Mouse (Mus musculus): ENCODE data around the gene Dnm2. TPM values are rescaled to one million over a fixed set of nuclear protein-coding genes. Genes with fewer than 3 reads are reported as not detected.

The Dnm2 gene
- polyA plus RNA-seq, 1 experiment: 86.2 TPM

DNA sequence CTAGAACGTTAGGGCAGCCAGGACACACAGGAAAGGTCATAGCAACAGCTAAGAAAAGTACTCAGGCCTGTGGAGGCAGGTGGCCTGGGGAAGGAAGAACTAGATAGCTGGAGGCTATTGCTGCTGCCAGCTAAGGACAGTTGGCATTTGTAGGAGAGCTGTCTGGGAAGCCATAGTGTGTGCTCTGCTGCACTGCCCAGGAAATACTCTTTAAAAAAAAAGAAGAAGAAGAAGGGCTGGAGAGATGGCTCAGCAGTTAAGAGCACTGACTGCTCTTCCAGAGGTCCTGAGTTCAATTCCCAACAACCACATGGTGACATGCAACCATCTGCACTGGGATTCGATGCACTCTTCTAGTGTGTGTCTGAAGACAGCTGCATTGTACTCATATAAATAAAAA, 28.8 kb downstream of the Dnm2 start:
- Histone ChIP-seq H3K27me3 (ENCODE audit: control insufficient read depth, insufficient read depth, low read length, poor library complexity, severe bottlenecking) (no peaks in the 10 kb centered on the region), H3K36me3 (ENCODE audit: control insufficient read depth, insufficient read depth, low read length, poor library complexity, severe bottlenecking) (no peaks in the 10 kb centered on the region), H3K4me1 (ENCODE audit: control insufficient read depth, insufficient read depth, low read length) (peaks cover 24% of the 10 kb centered on the region), H3K9me3 (replicated peaks; ENCODE audit: control insufficient read depth, insufficient read depth, low read length, poor library complexity, severe bottlenecking) (no peaks in the 10 kb centered on the region), H3K27ac (ENCODE audit: insufficient read depth, low read length) (0 out of 2 replicates have a peak overlapping the region, but pooled peaks have one; percentile 30), H3K4me3 (ENCODE audit: low read depth, low read length) (no peak overlapping the region), H3K9ac (ENCODE audit: low read depth, poor library complexity, severe bottlenecking) (no peak overlapping the region)
- TF ChIP-seq CTCF (IDR thresholded peaks at IDR 0.05; ENCODE audit: low read depth, low read length): no peak

- peak overlapping the region; percentile 90 for H3K27ac ChIP-seq (ENCODE audit: insufficient read depth, low read length)
- peaks cover 26% of the 10 kb centered on the region for H3K4me1 ChIP-seq (ENCODE audit: control insufficient read depth, insufficient read depth, low read length)
- TF ChIP-seq POLR2A (IDR thresholded peaks at IDR 0.05; ENCODE audit: insufficient read depth, low read length) (no peak), CTCF (IDR thresholded peaks at IDR 0.05; ENCODE audit: low read depth, low read length) (no peak), EP300 (IDR thresholded peaks at IDR 0.05; ENCODE audit: insufficient read depth, low read depth, low read length) (no peak)
- H3K4me3 ChIP-seq (ENCODE audit: low read depth, low read length): no peak overlapping the region
- H3K27me3 ChIP-seq (ENCODE audit: control insufficient read depth, insufficient read depth, low read length, poor library complexity, severe bottlenecking): no peaks in the 10 kb centered on the region
- no peak overlapping the region for H3K9ac ChIP-seq (ENCODE audit: low read depth, poor library complexity, severe bottlenecking)
- H3K36me3 ChIP-seq (ENCODE audit: control insufficient read depth, insufficient read depth, low read length, poor library complexity, severe bottlenecking): no peaks in the 10 kb centered on the region
- H3K9me3 ChIP-seq (replicated peaks; ENCODE audit: control insufficient read depth, insufficient read depth, low read length, poor library complexity, severe bottlenecking): no peaks in the 10 kb centered on the region
Observed at GRCm38 (mm10) chr9:21454556-21454955, 29.8 kb downstream of the Dnm2 start.

DNA sequence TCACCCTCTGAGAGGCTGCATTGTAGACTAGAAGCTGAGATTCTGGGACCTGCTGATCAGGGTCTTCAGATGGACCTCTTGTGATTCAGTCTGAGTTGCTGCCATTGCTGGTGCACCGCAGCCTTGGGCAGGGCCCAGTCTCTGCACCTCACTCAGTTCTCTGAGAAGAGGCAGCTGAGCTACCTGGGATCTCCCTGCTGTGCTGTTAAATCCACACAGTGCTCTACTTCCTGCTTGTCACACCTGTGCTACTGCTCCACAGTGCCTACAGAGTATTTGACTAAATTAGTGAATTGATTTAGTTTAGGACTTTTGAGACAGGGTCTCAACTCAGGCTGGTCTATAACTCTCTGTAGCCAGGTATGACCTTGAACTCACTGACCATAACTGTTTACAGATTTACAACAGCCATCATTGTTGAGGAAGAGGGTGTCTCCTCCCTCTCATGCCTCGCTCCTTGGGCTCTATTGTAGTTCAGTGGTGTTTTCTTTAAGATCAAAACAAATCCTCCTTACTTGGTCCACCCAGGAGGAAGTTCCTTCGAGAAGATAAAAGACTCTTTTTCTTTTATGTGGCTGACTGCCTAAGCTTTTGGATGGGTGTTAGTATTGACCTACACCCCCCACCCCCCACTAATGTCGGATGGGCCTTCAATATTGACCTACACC, 30.5 kb downstream of the Dnm2 start:
- TF ChIP-seq EP300 (IDR thresholded peaks at IDR 0.05; ENCODE audit: insufficient read depth, low read depth, low read length): no peak
- TF ChIP-seq POLR2A (IDR thresholded peaks at IDR 0.05; ENCODE audit: insufficient read depth, low read length): no peak
- TF ChIP-seq CTCF (IDR thresholded peaks at IDR 0.05; ENCODE audit: low read depth, low read length): no peak
- H3K4me1 ChIP-seq (ENCODE audit: control insufficient read depth, insufficient read depth, low read length): peaks cover 23% of the 10 kb centered on the region
- H3K9me3 ChIP-seq (replicated peaks; ENCODE audit: control insufficient read depth, insufficient read depth, low read length, poor library complexity, severe bottlenecking): no peaks in the 10 kb centered on the region
- H3K36me3 ChIP-seq (ENCODE audit: control insufficient read depth, insufficient read depth, low read length, poor library complexity, severe bottlenecking): no peaks in the 10 kb centered on the region
- H3K9ac ChIP-seq (ENCODE audit: low read depth, poor library complexity, severe bottlenecking): no peak overlapping the region
- no peak overlapping the region for H3K4me3 ChIP-seq (ENCODE audit: low read depth, low read length)
- peak overlapping the region; percentile 90 for H3K27ac ChIP-seq (ENCODE audit: insufficient read depth, low read length)
- H3K27me3 ChIP-seq (ENCODE audit: control insufficient read depth, insufficient read depth, low read length, poor library complexity, severe bottlenecking): no peaks in the 10 kb centered on the region

DNA sequence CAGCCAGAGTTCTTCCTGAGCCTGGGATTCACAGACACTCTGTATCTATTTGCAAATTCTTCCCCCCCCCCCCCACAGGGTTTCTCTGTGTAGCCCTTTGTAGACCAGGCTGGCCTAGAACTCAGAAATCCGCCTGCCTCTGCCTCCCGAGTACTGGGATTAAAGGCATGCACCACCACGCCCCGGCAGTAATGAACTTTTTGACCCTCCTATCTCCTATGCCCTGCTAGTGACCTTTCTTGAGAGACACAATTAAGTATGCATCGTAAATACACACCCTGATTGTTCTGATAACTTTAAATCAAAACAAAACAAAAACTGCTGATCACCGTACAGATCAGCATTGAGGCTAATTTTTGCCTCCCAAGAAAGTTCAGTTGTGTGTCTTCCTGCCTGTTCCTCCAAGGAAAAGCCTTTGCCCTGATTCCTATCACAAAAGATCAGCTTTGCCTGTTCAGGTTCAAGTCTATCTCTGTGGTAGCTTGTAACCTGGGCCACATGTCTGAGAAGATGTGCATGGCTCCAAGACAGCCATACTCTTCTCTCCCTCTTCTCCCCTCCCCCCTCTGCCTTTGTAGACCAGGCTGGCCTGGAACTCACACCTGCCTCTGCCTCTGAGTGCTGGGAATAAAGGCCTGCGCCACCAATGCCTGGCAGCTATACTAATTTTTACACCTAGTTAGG, 31.7 kb downstream of the Dnm2 start:
- no peaks in the 10 kb centered on the region for H3K36me3 ChIP-seq (ENCODE audit: control insufficient read depth, insufficient read depth, low read length, poor library complexity, severe bottlenecking)
- H3K4me3 ChIP-seq (ENCODE audit: low read depth, low read length): peak overlapping the region; percentile 12
- peak overlapping the region; percentile 90 for H3K27ac ChIP-seq (ENCODE audit: insufficient read depth, low read length)
- H3K9me3 ChIP-seq (replicated peaks; ENCODE audit: control insufficient read depth, insufficient read depth, low read length, poor library complexity, severe bottlenecking): no peaks in the 10 kb centered on the region
- H3K4me1 ChIP-seq (ENCODE audit: control insufficient read depth, insufficient read depth, low read length): peaks cover 23% of the 10 kb centered on the region
- no peak overlapping the region for H3K9ac ChIP-seq (ENCODE audit: low read depth, poor library complexity, severe bottlenecking)
- TF ChIP-seq POLR2A (IDR thresholded peaks at IDR 0.05; ENCODE audit: insufficient read depth, low read length) (no peak), CTCF (IDR thresholded peaks at IDR 0.05; ENCODE audit: low read depth, low read length) (no peak), EP300 (IDR thresholded peaks at IDR 0.05; ENCODE audit: insufficient read depth, low read depth, low read length) (no peak)
- no peaks in the 10 kb centered on the region for H3K27me3 ChIP-seq (ENCODE audit: control insufficient read depth, insufficient read depth, low read length, poor library complexity, severe bottlenecking)

- H3K36me3 ChIP-seq (ENCODE audit: control insufficient read depth, insufficient read depth, low read length, poor library complexity, severe bottlenecking): no peaks in the 10 kb centered on the region
- H3K27ac ChIP-seq (ENCODE audit: insufficient read depth, low read length): peak overlapping the region; percentile 90
- no peak overlapping the region for H3K9ac ChIP-seq (ENCODE audit: low read depth, poor library complexity, severe bottlenecking)
- H3K4me3 ChIP-seq (ENCODE audit: low read depth, low read length): peak overlapping the region; percentile 12
- TF ChIP-seq CTCF (IDR thresholded peaks at IDR 0.05; ENCODE audit: low read depth, low read length): no peak
- 0 out of 2 replicates have a peak, but pooled peaks have one; percentile 25 for TF ChIP-seq EP300 (IDR thresholded peaks at IDR 0.05; ENCODE audit: insufficient read depth, low read depth, low read length)
- H3K9me3 ChIP-seq (replicated peaks; ENCODE audit: control insufficient read depth, insufficient read depth, low read length, poor library complexity, severe bottlenecking): no peaks in the 10 kb centered on the region
- peaks cover 18% of the 10 kb centered on the region for H3K4me1 ChIP-seq (ENCODE audit: control insufficient read depth, insufficient read depth, low read length)
- H3K27me3 ChIP-seq (ENCODE audit: control insufficient read depth, insufficient read depth, low read length, poor library complexity, severe bottlenecking): no peaks in the 10 kb centered on the region
Observed at GRCm38 (mm10) chr9:21456930-21457634, 32.4 kb downstream of the Dnm2 start.

DNA sequence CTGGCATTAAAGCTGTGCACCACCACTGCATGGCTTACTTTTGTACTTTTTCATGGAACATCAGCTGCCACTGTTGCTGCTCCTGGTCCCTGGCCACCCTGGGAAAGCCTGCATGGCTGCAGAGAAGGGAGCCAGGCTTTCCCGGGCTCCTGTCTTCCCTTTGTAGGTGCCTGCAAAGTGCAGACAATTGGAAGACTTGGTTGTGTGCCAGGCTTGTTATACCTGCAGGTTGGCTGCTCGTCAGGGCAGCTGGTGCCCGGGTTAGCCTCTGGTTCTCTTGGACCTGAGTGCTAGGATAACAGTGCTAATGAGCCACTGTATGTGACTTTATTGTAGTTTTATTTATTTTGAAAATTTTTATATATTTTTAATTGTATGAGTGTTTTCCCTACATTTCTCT, 34.1 kb downstream of the Dnm2 start:
- Histone ChIP-seq H3K27ac (ENCODE audit: insufficient read depth, low read length) (no peak overlapping the region), H3K9me3 (replicated peaks; ENCODE audit: control insufficient read depth, insufficient read depth, low read length, poor library complexity, severe bottlenecking) (no peaks in the 10 kb centered on the region), H3K27me3 (ENCODE audit: control insufficient read depth, insufficient read depth, low read length, poor library complexity, severe bottlenecking) (no peaks in the 10 kb centered on the region), H3K4me1 (ENCODE audit: control insufficient read depth, insufficient read depth, low read length) (peaks cover 18% of the 10 kb centered on the region), H3K36me3 (ENCODE audit: control insufficient read depth, insufficient read depth, low read length, poor library complexity, severe bottlenecking) (no peaks in the 10 kb centered on the region), H3K9ac (ENCODE audit: low read depth, poor library complexity, severe bottlenecking) (no peak overlapping the region), H3K4me3 (ENCODE audit: low read depth, low read length) (no peak overlapping the region)
- TF ChIP-seq POLR2A (IDR thresholded peaks at IDR 0.05; ENCODE audit: insufficient read depth, low read length): no peak
- no peak for TF ChIP-seq CTCF (IDR thresholded peaks at IDR 0.05; ENCODE audit: low read depth, low read length)
- TF ChIP-seq EP300 (IDR thresholded peaks at IDR 0.05; ENCODE audit: insufficient read depth, low read depth, low read length): no peak
